Mouse (Mus musculus) CH12.LX (cell line): ENCODE results near the gene Slc38a2.

Experiments
- BHLHE40 ChIP-seq: IDR thresholded peaks from 2 replicates; pipeline ENCODE4 v1.6.1; 2011; ENCODE audit warnings: mild to moderate bottlenecking, low read depth, low read length, improper control_type of control experiment
- CTCF ChIP-seq, 2 experiments: IDR thresholded peaks in 1 of 2; conservative IDR thresholded peaks in 1 of 2; 2 replicates each; pipeline ENCODE4 v1.5.1; 2011 to 2012; ENCODE audit warnings: low read depth in 2 of 2, low read length in 2 of 2, improper control_type of control experiment in 1 of 2, inconsistent platforms in 1 of 2, mild to moderate bottlenecking in 1 of 2, moderate library complexity in 1 of 2
- ELF1 ChIP-seq: IDR thresholded peaks from 2 replicates; pipeline ENCODE4 v1.6.1; 2014; ENCODE audit warnings: low read depth, mild to moderate bottlenecking, inconsistent platforms, low read length, improper control_type of control experiment
- EP300 ChIP-seq: IDR thresholded peaks from 2 replicates; pipeline ENCODE4 v1.6.1; 2011; ENCODE audit warnings: low read length, improper control_type of control experiment
- MAZ ChIP-seq: IDR thresholded peaks from 2 replicates; pipeline ENCODE4 v1.6.1; 2012; ENCODE audit warnings: low read depth, mild to moderate bottlenecking, inconsistent platforms, low read length, improper control_type of control experiment, moderate library complexity
- NELFE ChIP-seq: IDR thresholded peaks from 2 replicates; pipeline ENCODE4 v1.6.1; 2011; ENCODE audit warnings: low read depth, low read length, improper control_type of control experiment
- POLR2A ChIP-seq: IDR thresholded peaks from 2 replicates; pipeline ENCODE4 v1.6.1; 2011; ENCODE audit warnings: low read depth, mild to moderate bottlenecking, improper control_type of control experiment, low read length

DNA sequence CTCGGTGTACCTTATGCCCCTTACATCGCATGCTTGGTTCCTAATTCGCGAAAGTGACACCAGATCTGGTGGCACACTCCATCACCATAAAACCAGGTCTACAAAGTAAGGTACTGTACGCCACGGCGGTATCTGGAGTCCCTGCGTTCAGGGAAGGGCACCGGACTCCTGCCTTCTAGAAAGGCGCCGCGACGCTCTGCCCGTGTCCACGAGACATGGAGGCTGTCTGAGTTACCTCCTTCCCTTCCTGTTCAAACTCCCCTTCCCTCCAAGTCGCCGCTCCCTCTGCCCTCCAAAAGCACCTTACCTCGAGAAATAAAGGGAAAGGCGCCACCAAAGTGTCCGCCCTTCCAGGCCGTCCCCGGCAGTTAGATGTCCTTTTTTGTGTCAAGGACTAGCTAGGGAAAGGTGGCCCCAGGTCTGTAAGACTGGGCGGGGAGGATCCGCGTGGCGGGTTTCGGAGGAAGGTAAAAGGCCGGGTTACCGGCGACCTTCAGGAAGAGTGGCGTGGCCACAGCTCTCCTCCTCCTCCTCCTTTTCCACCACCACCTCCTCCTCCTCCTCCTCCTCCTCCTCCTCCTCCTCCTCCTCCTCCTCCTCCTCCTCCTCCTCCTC, 57.6 kb downstream of the Slc38a2 start:
- no peak for TF ChIP-seq BHLHE40
- TF ChIP-seq CTCF (conservative IDR thresholded peaks at IDR 0.05 in 1 of 2, IDR thresholded peaks at IDR 0.05 in 1 of 2; ENCODE audit: low read depth in 2 of 2, low read length in 2 of 2): no peak
- TF ChIP-seq ELF1: no peak
- TF ChIP-seq MAZ: no peak
- peak; percentile 17 for TF ChIP-seq POLR2A
- TF ChIP-seq EP300: no peak
- TF ChIP-seq NELFE: peak; percentile 29; the same call in 1 of the 2 replicates
